Mouse (Mus musculus): ENCODE data around the gene Mtmr12. TPM values are rescaled to one million over a fixed set of nuclear protein-coding genes. Genes with fewer than 3 reads are reported as not detected.

Mtmr12 gene
- polyA plus RNA-seq, 1 experiment: 14.4 TPM

GRCm38 (mm10) chr15:12240705-12241328 lies 36.0 kb downstream of the Mtmr12 start:
- no peak for DNase-seq (ENCODE audit: low read depth)
- TF ChIP-seq POLR2A (IDR thresholded peaks at IDR 0.05; ENCODE audit: borderline replicate concordance, extremely low read depth, insufficient read depth, insufficient read length, poor library complexity, severe bottlenecking): no peak
- TF ChIP-seq CTCF (IDR thresholded peaks at IDR 0.05; ENCODE audit: borderline replicate concordance, extremely low read depth, insufficient read depth, insufficient read length): no peak

DNA sequence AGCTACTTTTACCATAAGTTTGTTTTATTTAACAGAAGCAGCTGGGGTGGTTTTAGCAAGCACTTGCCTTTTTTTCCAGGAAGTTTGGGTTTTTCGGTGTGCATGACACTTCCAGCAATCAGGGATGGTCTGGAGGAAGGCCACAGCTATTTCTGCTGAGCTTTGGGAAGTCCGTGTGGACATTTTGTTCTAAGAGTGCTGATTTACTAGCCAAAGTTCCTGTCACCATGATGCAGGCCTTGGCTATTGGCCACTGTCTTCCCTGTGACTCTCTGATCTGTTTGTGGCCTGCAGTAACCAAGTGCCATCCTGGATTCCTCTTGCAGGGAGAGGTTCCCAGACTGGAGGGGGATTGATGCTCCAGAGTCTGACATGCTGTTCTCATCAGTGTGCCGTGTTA lies 39.0 kb downstream of the Mtmr12 start:
- TF ChIP-seq POLR2A (IDR thresholded peaks at IDR 0.05; ENCODE audit: borderline replicate concordance, extremely low read depth, insufficient read depth, insufficient read length, poor library complexity, severe bottlenecking) (no peak), CTCF (IDR thresholded peaks at IDR 0.05; ENCODE audit: borderline replicate concordance, extremely low read depth, insufficient read depth, insufficient read length) (no peak)
- DNase-seq (ENCODE audit: low read depth): no peak

DNA sequence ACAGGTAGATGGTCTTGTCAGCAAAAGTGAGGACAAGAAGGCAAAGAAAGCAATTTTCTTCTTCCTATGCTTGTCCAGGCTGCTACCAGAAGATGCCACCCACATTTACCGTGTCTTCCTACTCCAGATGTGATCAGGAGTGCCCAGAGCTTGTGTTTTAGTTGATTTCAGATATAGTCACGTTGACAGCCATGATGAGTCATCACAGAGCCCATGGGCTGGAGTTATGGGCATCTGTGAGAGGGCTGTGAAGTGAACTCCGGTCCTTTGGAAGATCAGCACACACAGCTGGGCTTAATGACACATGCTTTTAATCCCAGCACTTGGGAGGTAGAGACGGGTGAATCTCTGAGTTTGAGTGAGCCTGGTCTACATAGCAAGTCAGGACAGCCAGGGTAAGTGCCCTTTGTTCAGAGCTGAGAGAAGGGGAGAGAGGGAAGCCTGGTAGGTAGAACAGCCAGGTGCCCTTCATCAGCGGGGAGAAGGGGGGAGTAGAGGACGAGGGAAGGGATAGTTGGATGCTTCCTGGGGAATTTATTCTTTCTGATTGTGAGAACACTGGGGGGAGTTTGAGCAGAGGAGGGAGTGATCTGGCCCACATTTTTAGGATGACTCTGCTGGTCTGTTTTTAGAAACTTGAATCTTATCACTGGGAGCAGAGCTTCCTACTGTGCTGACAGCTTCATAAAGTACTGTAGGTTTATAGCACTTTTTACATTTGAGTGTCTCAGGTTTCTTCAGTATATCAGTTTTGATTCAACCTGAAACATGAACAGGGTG lies 40.9 kb downstream of the Mtmr12 start:
- TF ChIP-seq CTCF (IDR thresholded peaks at IDR 0.05; ENCODE audit: borderline replicate concordance, extremely low read depth, insufficient read depth, insufficient read length) (no peak), POLR2A (IDR thresholded peaks at IDR 0.05; ENCODE audit: borderline replicate concordance, extremely low read depth, insufficient read depth, insufficient read length, poor library complexity, severe bottlenecking) (no peak)
- DNase-seq (ENCODE audit: low read depth): no peak

DNA sequence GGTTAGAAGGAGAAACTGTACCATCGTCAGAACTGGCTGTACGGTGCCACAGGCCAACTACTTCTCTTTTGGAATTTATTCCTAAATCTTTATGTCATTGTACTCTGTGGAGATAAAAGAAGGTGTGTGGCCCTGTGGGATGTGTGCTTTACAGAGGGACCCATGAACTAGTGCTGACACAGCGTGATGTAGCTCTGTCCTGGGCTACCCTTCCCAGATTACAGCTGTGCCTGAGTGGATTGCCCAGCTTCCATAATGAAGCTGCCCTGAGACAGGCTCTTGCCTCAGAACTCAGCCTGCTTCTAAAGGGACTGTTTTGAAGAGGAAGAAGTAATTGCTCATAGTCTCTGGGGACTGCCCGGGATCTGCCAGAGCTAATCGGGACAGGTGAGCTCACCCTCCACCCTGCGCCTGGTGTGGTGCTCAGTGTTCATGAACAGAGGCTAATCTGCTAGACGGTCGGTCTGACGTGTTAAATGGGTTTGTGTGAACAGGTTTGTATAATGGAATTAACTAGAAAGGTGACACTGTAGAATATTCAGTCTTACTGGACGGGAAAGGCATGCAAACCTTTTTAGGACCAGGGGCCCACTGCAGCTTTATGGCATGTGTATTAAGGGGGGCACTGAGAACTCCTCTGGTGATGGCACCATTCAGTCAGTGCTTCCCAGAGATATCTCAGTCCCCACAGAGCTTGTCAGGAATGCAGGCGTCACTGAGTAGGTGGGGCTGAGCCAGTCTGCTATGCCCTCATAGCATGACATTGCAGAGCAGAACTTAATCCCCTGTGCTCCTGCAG lies 41.7 kb downstream of the Mtmr12 start:
- DNase-seq (ENCODE audit: low read depth): peak; percentile 53
- TF ChIP-seq CTCF (IDR thresholded peaks at IDR 0.05; ENCODE audit: borderline replicate concordance, extremely low read depth, insufficient read depth, insufficient read length) (no peak), POLR2A (IDR thresholded peaks at IDR 0.05; ENCODE audit: borderline replicate concordance, extremely low read depth, insufficient read depth, insufficient read length, poor library complexity, severe bottlenecking) (no peak)

DNA sequence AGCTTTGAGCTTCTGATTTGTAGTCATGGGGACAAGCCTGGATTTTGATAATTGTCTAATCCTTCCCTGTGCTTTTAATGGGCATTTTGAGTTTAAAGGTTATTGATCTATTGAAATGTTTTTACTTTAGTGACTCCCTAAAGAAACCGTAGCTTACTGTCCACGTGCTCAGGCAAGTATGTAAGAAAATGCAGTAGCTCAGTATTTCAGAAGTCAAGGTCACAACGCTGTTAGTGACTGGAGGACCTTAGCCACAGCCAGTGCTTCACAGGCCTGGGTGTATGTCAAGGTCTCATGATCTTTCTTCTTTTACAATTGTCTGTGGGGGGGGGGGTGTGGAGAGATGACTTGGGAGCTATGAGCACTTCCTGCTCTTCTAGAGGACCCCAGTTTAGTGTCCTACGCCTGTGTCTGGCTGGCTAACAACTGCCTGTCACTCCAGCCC lies 42.4 kb downstream of the Mtmr12 start:
- DNase-seq (ENCODE audit: low read depth): no peak
- TF ChIP-seq CTCF (IDR thresholded peaks at IDR 0.05; ENCODE audit: borderline replicate concordance, extremely low read depth, insufficient read depth, insufficient read length) (no peak), POLR2A (IDR thresholded peaks at IDR 0.05; ENCODE audit: borderline replicate concordance, extremely low read depth, insufficient read depth, insufficient read length, poor library complexity, severe bottlenecking) (no peak)

- peak; percentile 63 for DNase-seq (ENCODE audit: low read depth)
- no peak for TF ChIP-seq POLR2A (IDR thresholded peaks at IDR 0.05; ENCODE audit: borderline replicate concordance, extremely low read depth, insufficient read depth, insufficient read length, poor library complexity, severe bottlenecking)
- peak; percentile 55; the same call in 1 of the 2 replicates for TF ChIP-seq CTCF (IDR thresholded peaks at IDR 0.05; ENCODE audit: borderline replicate concordance, extremely low read depth, insufficient read depth, insufficient read length)
Measured at GRCm38 (mm10) chr15:12248279-12248678, 43.5 kb downstream of the Mtmr12 start.

GRCm38 (mm10) chr15:12250350-12250749 lies 45.5 kb downstream of the Mtmr12 start:
- DNase-seq (ENCODE audit: low read depth): no peak
- TF ChIP-seq CTCF (IDR thresholded peaks at IDR 0.05; ENCODE audit: borderline replicate concordance, extremely low read depth, insufficient read depth, insufficient read length): no peak
- TF ChIP-seq POLR2A (IDR thresholded peaks at IDR 0.05; ENCODE audit: borderline replicate concordance, extremely low read depth, insufficient read depth, insufficient read length, poor library complexity, severe bottlenecking): no peak

DNA sequence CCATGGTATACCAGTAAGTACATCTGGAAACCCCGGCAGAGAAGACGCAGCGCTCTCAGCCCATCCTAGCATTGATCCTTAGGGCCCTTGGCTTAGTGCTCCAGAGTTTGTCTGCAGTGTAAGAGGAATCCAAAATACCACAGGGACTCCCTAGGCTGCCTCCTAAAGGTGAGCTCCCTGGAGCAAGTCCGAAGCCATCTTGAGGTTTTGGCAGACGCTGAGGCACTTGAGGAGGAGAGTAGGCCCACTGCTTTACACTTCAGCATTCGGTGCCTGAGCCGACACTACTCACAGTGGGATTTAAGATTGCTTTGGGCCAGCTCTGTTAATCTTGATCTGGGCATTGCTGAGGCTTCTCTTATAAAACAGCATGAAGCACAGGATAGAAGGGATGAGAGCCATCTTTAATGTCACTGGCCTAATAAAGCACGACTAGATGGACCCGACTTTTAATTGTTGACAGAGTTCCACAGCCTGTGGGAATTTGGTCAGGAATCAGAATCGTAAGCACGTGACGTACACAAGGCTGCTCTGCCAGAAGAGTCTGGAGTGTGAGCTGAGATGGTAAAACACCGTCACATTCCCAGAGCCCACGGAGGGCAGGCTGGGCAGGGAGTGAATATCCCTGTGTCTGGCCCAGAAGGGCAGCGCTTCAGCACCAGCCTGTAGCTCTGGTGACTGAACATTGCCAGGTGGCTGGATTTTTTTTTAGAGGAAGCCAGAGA lies 46.8 kb downstream of the Mtmr12 start:
- TF ChIP-seq POLR2A (IDR thresholded peaks at IDR 0.05; ENCODE audit: borderline replicate concordance, extremely low read depth, insufficient read depth, insufficient read length, poor library complexity, severe bottlenecking) (no peak), CTCF (IDR thresholded peaks at IDR 0.05; ENCODE audit: borderline replicate concordance, extremely low read depth, insufficient read depth, insufficient read length) (no peak)
- no peak for DNase-seq (ENCODE audit: low read depth)

DNA sequence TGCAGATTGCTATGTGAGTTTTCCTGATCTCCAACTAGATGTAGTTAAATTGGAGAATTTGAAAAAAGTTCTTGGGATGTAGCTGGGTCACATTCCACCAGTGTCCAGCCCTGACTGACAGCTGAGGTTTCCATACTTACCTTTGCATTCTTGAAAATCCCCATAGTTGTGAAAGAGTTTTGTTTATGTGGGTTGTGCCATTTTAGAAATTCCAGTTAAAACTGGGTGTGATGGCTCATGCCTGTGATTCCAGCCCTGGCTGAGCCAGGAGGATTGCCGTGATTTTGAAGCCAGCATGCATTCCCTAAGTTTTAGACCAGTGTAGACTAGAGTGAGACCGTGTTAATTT lies 47.3 kb downstream of the Mtmr12 start:
- no peak for DNase-seq (ENCODE audit: low read depth)
- TF ChIP-seq CTCF (IDR thresholded peaks at IDR 0.05; ENCODE audit: borderline replicate concordance, extremely low read depth, insufficient read depth, insufficient read length) (no peak), POLR2A (IDR thresholded peaks at IDR 0.05; ENCODE audit: borderline replicate concordance, extremely low read depth, insufficient read depth, insufficient read length, poor library complexity, severe bottlenecking) (no peak)

GRCm38 (mm10) chr15:12257730-12258494 lies 53.1 kb downstream of the Mtmr12 start:
- TF ChIP-seq POLR2A (IDR thresholded peaks at IDR 0.05; ENCODE audit: borderline replicate concordance, extremely low read depth, insufficient read depth, insufficient read length, poor library complexity, severe bottlenecking) (no peak), CTCF (IDR thresholded peaks at IDR 0.05; ENCODE audit: borderline replicate concordance, extremely low read depth, insufficient read depth, insufficient read length) (no peak)
- no peak for DNase-seq (ENCODE audit: low read depth)
